8 mouse cellular contexts compared by ENCODE assay signal in genomic region chr1:189627976-189628768, GRCm38 (mm10). TPM values are rescaled to one million over a fixed set of nuclear protein-coding genes. Genes with fewer than 3 reads are reported as not detected.
A peak's percentile ranks its signal among the peaks of the same experiment; 100 is the strongest.
DNase-seq lines count a peak whose midpoint lies in the region; TF ChIP-seq lines count a peak whose summit lies in the region.
"Had no signal": no experiment of that assay in that cellular context is flagged by ENCODE, and none has a peak within 500 bp of the region (broad histone marks: within the 10 kb centered on the region; RNA-seq: fewer than 3 reads in every experiment).

No protein-coding gene starts in this region.

- no peak for TF ChIP-seq POLR2A in lung, adult 2 months (IDR thresholded peaks at IDR 0.05; ENCODE audit: borderline replicate concordance, extremely low read depth, low read depth, low read length)

- peak; percentile 71 for TF ChIP-seq CTCF in lung, adult 2 months (IDR thresholded peaks at IDR 0.05; ENCODE audit: insufficient read depth, low read length)

- 50% methylated on average over 9 of the region's 9 CpGs for WGBS in lung, adult 2 months

- DNase-seq in 3134 (ENCODE audit: extremely low read depth, insufficient read length, low spot score) (peak; percentile 42), 416B (ENCODE audit: low read depth) (peak; percentile 76)
- peak; percentile 33 to 38 for DNase-seq in adrenal gland, postnatal 4 days (ENCODE audit: low spot score in 2 of 2)
- DNase-seq in frontal cortex, postnatal 14 days (ENCODE audit: low spot score in 2 of 2), result peak; percentile 28 to 66
- peak; percentile 54 for DNase-seq in kidney, adult 18-20 months
- peak; percentile 28 for DNase-seq in lung, adult 2 months
- DNase-seq in right cerebral cortex, postnatal 4 days, result peak; percentile 86

- no peak overlapping the region for H3K4me3 ChIP-seq in lung, adult 2 months (replicated peaks; ENCODE audit: extremely low read depth, low read depth, low read length)
- H3K4me3 ChIP-seq: limb, embryonic 15.5 days had no signal

- no peaks in the 10 kb centered on the region for H3K4me1 ChIP-seq in lung, adult 2 months (ENCODE audit: control insufficient read depth, insufficient read depth, low read length)
- H3K4me1 ChIP-seq: limb, embryonic 15.5 days had no signal

RNA-seq across cellular contexts. Expression of gene Cenpf, which starts 59.7 kb away (rescaled TPM):
- 10 to 100 TPM; 28.6 to 30.1 TPM for total RNA-seq in adrenal gland, postnatal 4 days (2021)
- polyA plus RNA-seq in lung, adult 2 months (2012; rRNA removed), result 0.22 and 0.86 TPM in 2 replicates

Comparison
In these comparisons a context has a peak if more than half of its experiments do, and no peak if none do; other contexts are left out.
1. DNase-seq: peak in every context shown above with its lines; median percentile 86 in right cerebral cortex, postnatal 4 days; 76 in 416B; 54 in kidney, adult 18-20 months; 47 in frontal cortex, postnatal 14 days; 42 in 3134; 36 in adrenal gland, postnatal 4 days; 28 in lung, adult 2 months.